Mouse (Mus musculus) forebrain, embryonic 12.5 days (tissue): ENCODE measurements around the gene 4933415A04Rik. TPM values are rescaled to one million over a fixed set of nuclear protein-coding genes. Genes with fewer than 3 reads are reported as not detected.

ENCODE experiments used
- ATAC-seq: fragments of 200-750 bp; cut with Nextera tagmentation; 2 replicates; pipeline ENCODE4 v1.8.0; 2017; ENCODE audit warnings: moderate TSS enrichment; ENCODE audit not compliant: low FRiP score
- H3K27ac ChIP-seq: fragments of 300-500 bp; sonication (generic); 2 replicates; pipeline ENCODE4 v1.5.1; 2016; ENCODE audit warnings: mild to moderate bottlenecking
- H3K27me3 ChIP-seq: fragments of 300-500 bp; sonication (generic); 2 replicates; pipeline ENCODE4 v1.6.1; 2016; ENCODE audit warnings: mild to moderate bottlenecking
- H3K36me3 ChIP-seq: fragments of 300-500 bp; sonication (generic); replicated peaks from 2 replicates; pipeline ENCODE4 v1.6.1; 2016; ENCODE audit warnings: mild to moderate bottlenecking
- H3K4me1 ChIP-seq: fragments of 300-500 bp; sonication (generic); 2 replicates; pipeline ENCODE4 v1.6.1; 2016
- H3K4me2 ChIP-seq: fragments of 300-500 bp; sonication (generic); 2 replicates; pipeline ENCODE4 v1.6.1; 2016; ENCODE audit warnings: mild to moderate bottlenecking, moderate library complexity
- H3K4me3 ChIP-seq: fragments of 300-500 bp; sonication (generic); replicated peaks from 2 replicates; pipeline ENCODE4 v1.5.1; 2016; ENCODE audit warnings: mild to moderate bottlenecking
- H3K9ac ChIP-seq: fragments of 300-500 bp; sonication (generic); 2 replicates; pipeline ENCODE4 v1.6.1; 2016; ENCODE audit warnings: mild to moderate bottlenecking
- H3K9me3 ChIP-seq: fragments of 300-500 bp; sonication (generic); 2 replicates; pipeline ENCODE4 v1.6.1; 2016
- WGBS: fragments of 180-500 bp; shearing (Covaris S2); methylation state at CpG from one replicate; pipeline ENCODE4 v1.1.7; 2016; 5-methylcytosine and 5-hydroxymethylcytosine counted together
- polyA plus RNA-seq: library from polyadenylated mRNA; unstranded; fragments of >200 nt; fragmentation: Nextera tagmentation; extraction: Ambion mirVana; gene quantifications from 2 replicates; pipeline ENCODE4 v1.2.1, GENCODE M21; 2016

The 4933415A04Rik gene
- polyA plus RNA-seq, 1 experiment from 2014 or later, result 6.1 TPM

GRCm38 (mm10) chr11:43575376-43576151, 11.3 kb upstream of the 4933415A04Rik start:
- peak overlapping the region; percentile 41 for H3K4me2 ChIP-seq
- H3K9me3 ChIP-seq, result no peaks in the 10 kb centered on the region
- WGBS, result 2% methylated on average over 9 of the region's 9 CpGs
- peaks cover 48% of the 10 kb centered on the region for H3K4me1 ChIP-seq
- H3K4me3 ChIP-seq, result no peak overlapping the region; the same call in 1 of the 2 replicates
- H3K9ac ChIP-seq, result peak overlapping the region; percentile 40; the same call in 1 of the 2 replicates
- peak overlapping the region; percentile 91 for H3K27ac ChIP-seq
- ATAC-seq, result peak; percentile 92
- H3K27me3 ChIP-seq, result 0 out of 2 replicates have a peak, but pooled peaks cover 2% of the 10 kb centered on the region
- H3K36me3 ChIP-seq, result peaks cover 14% of the 10 kb centered on the region

GRCm38 (mm10) chr11:43577713-43578478, 8.9 kb upstream of the 4933415A04Rik start:
- Histone ChIP-seq H3K9me3 (no peaks in the 10 kb centered on the region), H3K36me3 (peaks cover 24% of the 10 kb centered on the region), H3K4me2 (no peak overlapping the region), H3K9ac (no peak overlapping the region), H3K27ac (no peak overlapping the region), H3K4me1 (peaks cover 32% of the 10 kb centered on the region), H3K27me3 (0 out of 2 replicates have a peak, but pooled peaks cover 2% of the 10 kb centered on the region), H3K4me3 (no peak overlapping the region)
- WGBS, result 43% methylated on average over 11 of the region's 11 CpGs
- no peak for ATAC-seq

GRCm38 (mm10) chr11:43585211-43586005, 1.4 kb upstream of the 4933415A04Rik start:
- no peaks in the 10 kb centered on the region for H3K9me3 ChIP-seq
- peaks cover 7% of the 10 kb centered on the region; the same call in 1 of the 2 replicates for H3K4me1 ChIP-seq
- no peak overlapping the region for H3K9ac ChIP-seq
- 89% methylated on average over 22 of the region's 22 CpGs for WGBS
- H3K36me3 ChIP-seq, result peaks cover 47% of the 10 kb centered on the region
- no peak overlapping the region for H3K27ac ChIP-seq
- H3K4me2 ChIP-seq, result no peak overlapping the region
- H3K27me3 ChIP-seq, result no peaks in the 10 kb centered on the region
- no peak overlapping the region for H3K4me3 ChIP-seq
- no peak for ATAC-seq

- no peak for ATAC-seq
- Histone ChIP-seq H3K27ac (no peak overlapping the region), H3K4me2 (no peak overlapping the region), H3K9ac (no peak overlapping the region), H3K27me3 (no peaks in the 10 kb centered on the region), H3K4me3 (no peak overlapping the region), H3K4me1 (peaks cover 7% of the 10 kb centered on the region; the same call in 1 of the 2 replicates), H3K9me3 (no peaks in the 10 kb centered on the region), H3K36me3 (peaks cover 23% of the 10 kb centered on the region)
- 74% methylated on average over 6 of the region's 6 CpGs for WGBS
Observed at GRCm38 (mm10) chr11:43589530-43590072, 2.8 kb downstream of the 4933415A04Rik start.

- Histone ChIP-seq H3K27ac (no peak within 1 kb of the TSS), H3K27me3 (no peaks in the 10 kb centered on the region), H3K4me3 (no peak within 1 kb of the TSS), H3K4me2 (no peak within 1 kb of the TSS), H3K9me3 (no peaks in the 10 kb centered on the region), H3K4me1 (no peaks in the 10 kb centered on the region), H3K36me3 (no peaks in the 10 kb centered on the region), H3K9ac (no peak within 1 kb of the TSS)
- no peak for ATAC-seq
- WGBS, result 90% methylated on average over 5 of the region's 5 CpGs
Observed at GRCm38 (mm10) chr11:43601440-43601839, 14.6 kb downstream of the 4933415A04Rik start, which contains the start of gene Fabp6. TSS of gene Fabp6 (minus strand) at chr11:43601540.

GRCm38 (mm10) chr11:43604207-43604606, 17.4 kb downstream of the 4933415A04Rik start:
- 86% methylated on average over 2 of the region's 2 CpGs for whole genome bisulfite sequencing
- Histone ChIP-seq H3K9ac (no peak overlapping the region), H3K4me2 (no peak overlapping the region), H3K27me3 (no peaks in the 10 kb centered on the region), H3K27ac (no peak overlapping the region), H3K9me3 (no peaks in the 10 kb centered on the region), H3K4me3 (no peak overlapping the region), H3K36me3 (no peaks in the 10 kb centered on the region), H3K4me1 (no peaks in the 10 kb centered on the region)
- ATAC-seq, result no peak

- Histone ChIP-seq H3K4me1 (0 out of 2 replicates have a peak, but pooled peaks cover under 1% of the 10 kb centered on the region), H3K4me2 (no peak overlapping the region), H3K27me3 (no peaks in the 10 kb centered on the region), H3K27ac (no peak overlapping the region), H3K9ac (no peak overlapping the region), H3K4me3 (no peak overlapping the region), H3K9me3 (no peaks in the 10 kb centered on the region), H3K36me3 (no peaks in the 10 kb centered on the region)
- 92% methylated on average over 6 of the region's 6 CpGs for WGBS
- no peak for ATAC-seq
Observed at GRCm38 (mm10) chr11:43604891-43605290, 18.1 kb downstream of the 4933415A04Rik start.

- ATAC-seq, result no peak
- H3K36me3 ChIP-seq, result no peaks in the 10 kb centered on the region
- H3K27me3 ChIP-seq, result no peaks in the 10 kb centered on the region
- peaks cover 7% of the 10 kb centered on the region for H3K4me1 ChIP-seq
- H3K4me2 ChIP-seq, result no peak overlapping the region
- H3K9me3 ChIP-seq, result no peaks in the 10 kb centered on the region
- no peak overlapping the region for H3K27ac ChIP-seq
- H3K9ac ChIP-seq, result no peak overlapping the region
- WGBS, result 88% methylated on average over 6 of the region's 6 CpGs
- H3K4me3 ChIP-seq, result no peak overlapping the region
Observed at GRCm38 (mm10) chr11:43605859-43606258, 19.0 kb downstream of the 4933415A04Rik start.

- H3K9me3 ChIP-seq, result no peaks in the 10 kb centered on the region
- H3K4me3 ChIP-seq, result no peak overlapping the region
- WGBS, result 36% methylated on average over 3 of the region's 3 CpGs
- H3K4me1 ChIP-seq, result peaks cover 12% of the 10 kb centered on the region
- ATAC-seq, result no peak
- H3K9ac ChIP-seq, result no peak overlapping the region
- no peaks in the 10 kb centered on the region for H3K27me3 ChIP-seq
- H3K36me3 ChIP-seq, result no peaks in the 10 kb centered on the region
- H3K27ac ChIP-seq, result 0 out of 2 replicates have a peak overlapping the region, but pooled peaks have one; percentile 19
- no peak overlapping the region for H3K4me2 ChIP-seq
Observed at GRCm38 (mm10) chr11:43608440-43608839, 21.6 kb downstream of the 4933415A04Rik start.

GRCm38 (mm10) chr11:43610006-43610661, 23.3 kb downstream of the 4933415A04Rik start:
- Histone ChIP-seq H3K9ac (no peak overlapping the region), H3K36me3 (no peaks in the 10 kb centered on the region), H3K4me3 (no peak overlapping the region), H3K27ac (no peak overlapping the region), H3K9me3 (no peaks in the 10 kb centered on the region), H3K4me1 (peaks cover 12% of the 10 kb centered on the region), H3K4me2 (no peak overlapping the region), H3K27me3 (no peaks in the 10 kb centered on the region)
- ATAC-seq, result no peak
- WGBS, result 55% methylated on average over 10 of the region's 10 CpGs

- Histone ChIP-seq H3K4me3 (no peak overlapping the region), H3K9me3 (no peaks in the 10 kb centered on the region), H3K27me3 (no peaks in the 10 kb centered on the region), H3K9ac (no peak overlapping the region), H3K4me2 (no peak overlapping the region), H3K27ac (no peak overlapping the region), H3K36me3 (no peaks in the 10 kb centered on the region), H3K4me1 (peaks cover 12% of the 10 kb centered on the region)
- ATAC-seq, result no peak
- 74% methylated on average over 5 of the region's 5 CpGs for WGBS
Observed at GRCm38 (mm10) chr11:43610662-43611033, 23.8 kb downstream of the 4933415A04Rik start.
